In genomic region chr3:129724505-129724904, GRCm38 (mm10) we compare ENCODE assay signal across 8 mouse cellular contexts. TPM values are rescaled to one million over a fixed set of nuclear protein-coding genes. Genes with fewer than 3 reads are reported as not detected.
DNase-seq lines count a peak whose midpoint lies in the region; ATAC-seq lines count a peak whose summit lies in the region.

No protein-coding gene starts in this region.

- H3K4me2 ChIP-seq in limb, embryonic 15.5 days = peak overlapping the region; percentile 69

- no peaks in the 10 kb centered on the region for H3K27me3 ChIP-seq in limb, embryonic 15.5 days
- no peaks in the 10 kb centered on the region for H3K27me3 ChIP-seq in splenic B cell, adult 2 months (ENCODE audit: control insufficient read depth, insufficient read depth, low read length, poor library complexity, severe bottlenecking)

- WGBS in limb, embryonic 15.5 days = 70% methylated on average over 5 of the region's 5 CpGs

- no peaks in the 10 kb centered on the region for H3K36me3 ChIP-seq in limb, embryonic 15.5 days
- H3K36me3 ChIP-seq in splenic B cell, adult 2 months (ENCODE audit: control insufficient read depth, insufficient read depth, low read length, poor library complexity, severe bottlenecking) = no peaks in the 10 kb centered on the region

- peak overlapping the region; percentile 60 for H3K4me3 ChIP-seq in limb, embryonic 15.5 days

- peak overlapping the region; percentile 86; the same call in 1 of the 2 replicates for H3K27ac ChIP-seq in limb, embryonic 15.5 days

- H3K9ac ChIP-seq in limb, embryonic 15.5 days = peak overlapping the region; percentile 23; the same call in 1 of the 2 replicates

- peak; percentile 22 for DNase-seq in cerebellum, adult 11-12 months
- no peak for DNase-seq in cerebellum, adult 9-10 months
- peak; percentile 24 for DNase-seq in thymus, postnatal 4 days
- no peak for DNase-seq in thymus, postnatal 25 days
- DNase-seq in splenic B cell, adult 2 months (ENCODE audit: low read depth, low spot score) = peak; percentile 9
- no peak for DNase-seq in embryo, embryonic 10 days (ENCODE audit: low spot score)
- no peak for DNase-seq in T-cell, adult 2 months (ENCODE audit: low spot score)

- ATAC-seq in limb, embryonic 15.5 days (ENCODE audit: insufficient number of reproducible peaks, low FRiP score, low TSS enrichment, low read depth) = no peak

- H3K4me1 ChIP-seq in limb, embryonic 15.5 days = 0 out of 2 replicates have a peak, but pooled peaks cover 3% of the 10 kb centered on the region

- no peaks in the 10 kb centered on the region for H3K9me3 ChIP-seq in limb, embryonic 15.5 days

RNA-seq across cellular contexts. Expression of gene Egf, which starts 30.6 kb away (rescaled TPM):
- polyA plus RNA-seq in limb, embryonic 15.5 days (2015; fragmentation: Nextera tagmentation; extraction: Ambion mirVana) = 1.9 and 2.2 TPM in 2 replicates

Comparison
In these comparisons a context has a peak if more than half of its experiments do, and no peak if none do; other contexts are left out.
1. DNase-seq: peak in cerebellum, adult 11-12 months (single experiment), thymus, postnatal 4 days (single experiment) and splenic B cell, adult 2 months (single experiment); none in cerebellum, adult 9-10 months (single experiment), thymus, postnatal 25 days (single experiment), embryo, embryonic 10 days (single experiment) and T-cell, adult 2 months (single experiment).